Mouse (Mus musculus) heart, postnatal 0 days (tissue): ENCODE measurements around the gene Ntn4.

Experiments used
- CTCF ChIP-seq: IDR thresholded peaks from 2 replicates; pipeline ENCODE4 v1.5.1; 2016; ENCODE audit warnings: antibody characterized with exemption, control low read depth, low read depth
- EP300 ChIP-seq: IDR thresholded peaks from 2 replicates; pipeline ENCODE4 v1.6.1; 2016; ENCODE audit warnings: antibody characterized with exemption, low read depth

DNA sequence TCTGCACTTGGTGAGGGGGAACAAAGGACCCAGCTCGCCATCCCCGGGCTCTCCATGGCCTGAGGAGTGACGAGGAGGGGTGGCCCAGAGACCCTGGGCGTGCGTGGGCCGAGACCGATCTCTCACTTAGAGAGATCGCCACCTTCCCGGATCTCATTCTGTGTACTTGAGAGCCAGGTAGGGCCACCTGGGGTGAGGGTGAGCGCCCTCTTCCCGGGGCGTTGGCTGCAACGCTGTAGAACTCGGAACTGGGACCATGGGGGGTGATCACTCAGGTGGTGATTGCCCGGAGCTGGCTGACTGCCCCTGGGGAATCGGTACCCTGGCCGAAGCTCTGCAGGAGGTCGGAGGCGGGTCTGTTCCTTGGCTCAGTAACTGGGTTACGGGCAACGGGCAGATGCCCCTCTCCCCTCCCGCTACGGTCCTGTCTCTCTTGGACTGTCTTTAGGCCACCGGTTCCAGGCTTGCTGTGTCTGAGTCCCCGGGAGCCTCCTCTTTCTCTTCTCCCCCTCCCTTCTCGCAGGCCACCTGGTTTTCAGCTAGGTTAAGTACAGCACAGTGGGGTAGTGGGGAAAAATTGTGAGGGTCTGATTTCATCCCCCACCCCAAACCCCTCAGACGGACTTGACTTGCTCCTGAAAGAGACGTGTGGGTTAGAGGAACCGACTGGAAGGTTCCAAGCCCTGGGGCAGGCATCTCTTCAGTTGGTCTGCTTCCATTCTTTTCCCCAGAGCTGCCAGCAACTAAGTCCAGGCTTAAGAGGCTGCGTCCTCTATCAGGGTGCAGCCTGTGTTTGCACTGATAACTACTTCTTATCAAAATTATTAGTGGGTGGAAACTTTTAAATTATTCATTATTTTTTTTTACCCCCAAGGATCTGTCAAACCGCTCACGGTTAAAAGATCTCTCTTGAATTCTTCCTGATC, 1.6 kb downstream of the Ntn4 start:
- no peak for TF ChIP-seq EP300
- no peak for TF ChIP-seq CTCF
